Mouse (Mus musculus) large intestine, adult 2 months (tissue): ENCODE measurements around the gene Rnft2. TPM values are rescaled to one million over a fixed set of nuclear protein-coding genes. Genes with fewer than 3 reads are reported as not detected.

Source experiments
- DNase-seq: peaks from one replicate; pipeline ENCODE4 v3.0.0-alpha.2; 2012; ENCODE audit warnings: low read depth, low spot score
- WGBS: fragments of 180-500 bp; shearing (Covaris S2); methylation state at CpG from one replicate; pipeline ENCODE4 v1.1.7; 2018; 5-methylcytosine and 5-hydroxymethylcytosine counted together
- polyA plus RNA-seq: library from polyadenylated mRNA; depleted of rRNA; stranded (reverse); fragments of >200 nt; gene quantifications from 2 replicates; pipeline ENCODE4 v1.2.3, GENCODE M21; 2012; rRNA removed

Gene Rnft2
- polyA plus RNA-seq, 1 experiment: 1.1 TPM

DNA sequence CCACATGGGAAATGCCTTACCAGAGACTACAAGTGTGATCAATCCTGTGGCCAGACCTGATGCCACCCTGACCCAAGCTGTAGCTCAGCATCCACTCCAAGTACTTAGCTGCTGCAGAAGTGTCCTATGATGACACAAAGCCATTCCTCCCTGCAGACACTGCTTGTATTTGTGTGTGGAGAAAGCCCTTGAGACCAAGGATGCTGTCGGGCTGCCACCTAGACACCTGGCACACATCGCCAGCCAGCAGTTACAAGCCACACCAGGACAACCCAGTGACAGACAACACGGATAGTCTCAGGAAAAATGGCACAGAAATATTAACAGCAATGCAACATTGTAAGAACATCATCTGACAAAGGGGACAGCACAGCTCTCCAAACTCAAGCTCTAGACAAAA is 99.5 kb downstream of the Rnft2 start:
- no peak for DNase-seq
- 90% methylated on average over 3 of the region's 3 CpGs for WGBS

DNA sequence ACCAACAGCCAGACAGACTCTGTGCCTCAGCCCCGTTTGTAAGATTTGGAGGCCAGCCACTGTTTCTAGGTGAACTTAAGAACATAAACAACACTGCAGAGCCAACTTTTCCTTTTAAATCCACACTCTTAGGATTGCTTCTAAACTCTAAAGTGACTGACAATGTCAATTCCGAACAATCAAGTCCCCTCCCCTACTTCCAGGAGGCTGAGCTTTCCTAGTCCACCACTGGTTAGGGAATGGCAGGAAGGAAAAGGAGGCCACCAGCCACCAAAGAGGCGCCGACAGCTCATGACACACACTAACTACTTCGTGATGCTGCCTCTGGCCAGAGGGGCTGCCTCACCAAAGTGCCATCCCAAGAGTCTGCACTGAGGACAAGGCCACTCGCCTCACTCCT is 100.1 kb downstream of the Rnft2 start:
- DNase-seq: no peak
- 76% methylated on average over 6 of the region's 6 CpGs for WGBS

DNA sequence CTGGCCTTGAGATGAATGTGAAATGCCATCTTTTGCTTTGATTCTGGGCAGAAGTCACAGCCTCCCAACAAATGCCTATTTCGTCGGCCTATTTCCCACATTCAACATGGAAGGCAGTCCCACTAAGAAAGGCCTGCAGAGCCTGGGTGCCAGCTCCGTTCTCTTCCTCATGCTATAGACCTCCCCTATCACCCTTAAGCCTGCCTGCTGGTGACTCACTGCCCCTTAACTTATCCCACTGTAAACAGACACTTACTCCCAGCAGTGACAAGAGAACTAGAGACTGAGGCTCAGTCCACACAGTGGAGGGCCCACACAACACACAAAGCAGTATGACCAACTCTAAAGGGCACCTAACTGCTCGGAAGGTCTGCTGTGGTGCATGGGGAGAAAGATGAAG is 100.6 kb downstream of the Rnft2 start:
- DNase-seq: no peak
- 83% methylated on average over 4 of the region's 4 CpGs for WGBS

DNA sequence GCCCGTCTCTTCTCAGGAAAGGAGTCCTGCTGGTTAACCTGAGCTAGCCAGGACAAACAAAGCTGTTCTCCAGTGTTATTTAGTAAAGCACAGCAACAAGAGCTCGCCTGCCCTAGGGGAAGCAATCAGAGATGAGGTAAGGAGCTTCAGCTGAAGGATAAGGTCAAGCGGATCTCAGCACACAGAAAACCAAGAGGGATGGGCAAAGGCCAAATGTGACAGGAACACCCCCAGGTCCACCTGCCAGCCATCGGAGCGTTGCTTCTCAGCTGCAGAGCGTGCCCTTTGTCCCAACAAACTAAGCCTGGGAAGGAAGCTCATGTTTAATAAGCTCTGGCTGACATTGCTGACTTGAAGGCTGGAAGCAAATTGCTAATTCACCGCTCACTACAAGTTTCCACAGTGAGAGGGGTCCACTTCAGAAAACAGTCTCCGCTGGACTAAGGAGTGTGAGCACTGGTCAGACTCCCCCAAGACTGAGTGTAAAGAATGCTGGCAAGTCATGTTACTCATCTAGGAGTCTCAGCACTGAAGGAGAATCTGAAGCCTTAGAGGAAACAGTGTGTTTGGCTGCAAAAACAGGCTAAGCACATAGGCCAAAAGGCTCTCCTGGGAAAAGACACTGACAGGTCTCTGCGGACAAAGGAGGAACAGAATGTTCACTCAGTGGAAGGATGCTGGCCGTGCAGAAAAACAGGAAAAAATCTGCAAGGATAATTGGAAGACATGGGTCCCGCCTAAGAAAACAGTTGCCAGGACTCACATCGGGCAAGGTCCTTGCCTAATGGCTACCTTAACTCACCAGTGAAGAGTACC is 101.5 kb downstream of the Rnft2 start:
- DNase-seq: no peak
- WGBS: 75% methylated on average over 12 of the region's 12 CpGs

DNA sequence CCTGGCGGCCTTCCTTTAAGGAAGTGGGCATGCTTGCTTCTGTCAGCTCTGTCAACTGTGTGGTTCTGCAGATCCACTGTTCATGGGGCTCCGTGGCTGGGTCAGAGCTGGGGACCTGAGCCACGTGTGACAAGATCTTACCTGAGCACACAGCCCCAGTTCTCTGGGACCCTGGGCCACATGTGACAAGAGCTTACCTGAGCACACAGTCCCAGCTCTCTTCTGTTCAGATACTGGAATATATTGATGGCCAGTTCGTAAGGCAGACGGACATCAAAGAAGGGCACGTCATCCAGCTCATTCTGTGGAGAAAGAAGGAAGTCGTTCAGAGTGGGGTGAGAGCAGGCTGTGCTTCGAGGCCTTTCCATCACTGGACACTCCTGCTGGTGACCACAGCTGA is 102.4 kb downstream of the Rnft2 start:
- WGBS: 87% methylated on average over 8 of the region's 8 CpGs

More for the DNA sequence above, 102.4 kb downstream of the Rnft2 start:
- DNase-seq: no peak

Other genes with a start within 250 kb of the Rnft2 start
- gene Tesc, start 217.4 kb downstream of the Rnft2 start, polyA plus RNA-seq: 4.8 and 5.5 TPM in 2 replicates
- gene Fbxw8, start 89.7 kb downstream of the Rnft2 start, polyA plus RNA-seq: 29.4 and 32.7 TPM in 2 replicates
- not detected in 2 replicates for gene Hrk, start 80.5 kb downstream of the Rnft2 start, polyA plus RNA-seq
- gene 2410131K14Rik, start 111 bp upstream of the Rnft2 start, polyA plus RNA-seq: 4.9 and 5.5 TPM in 2 replicates